In genomic region chr14:76221617-76222319, GRCm38 (mm10) we compare ENCODE assay signal across 8 mouse cellular contexts.
DNase-seq lines count a peak whose midpoint lies in the region; ATAC-seq and TF ChIP-seq lines count a peak whose summit lies in the region.
"Had no signal": no experiment of that assay in that cellular context is flagged by ENCODE, and none has a peak within 500 bp of the region (broad histone marks: within the 10 kb centered on the region; RNA-seq: fewer than 3 reads in every experiment).

No protein-coding gene starts in this region.

- H3K27me3 ChIP-seq in lung, postnatal 0 days (replicated peaks; ENCODE audit: insufficient read depth, low read length) = no peaks in the 10 kb centered on the region
- peaks cover 23% of the 10 kb centered on the region for H3K27me3 ChIP-seq in forebrain, embryonic 12.5 days
- no peaks in the 10 kb centered on the region for H3K27me3 ChIP-seq in hindbrain, embryonic 15.5 days
- no peaks in the 10 kb centered on the region for H3K27me3 ChIP-seq in neural tube, embryonic 13.5 days
- H3K27me3 ChIP-seq in intestine, postnatal 0 days (replicated peaks; ENCODE audit: control insufficient read depth, insufficient read depth, low read length) = no peaks in the 10 kb centered on the region
- H3K27me3 ChIP-seq: limb, embryonic 15.5 days had no signal

- no peak overlapping the region for H3K4me3 ChIP-seq in lung, postnatal 0 days (ENCODE audit: low read depth, low read length)
- H3K4me3 ChIP-seq in forebrain, embryonic 12.5 days (replicated peaks) = no peak overlapping the region
- H3K4me3 ChIP-seq in hindbrain, embryonic 15.5 days = no peak overlapping the region
- H3K4me3 ChIP-seq in neural tube, embryonic 13.5 days = no peak overlapping the region
- H3K4me3 ChIP-seq in intestine, postnatal 0 days (ENCODE audit: low read depth, low read length) = no peak overlapping the region
- H3K4me3 ChIP-seq: limb, embryonic 15.5 days had no signal

- no peak for ATAC-seq in lung, postnatal 0 days
- peak; percentile 84 for ATAC-seq in forebrain, embryonic 12.5 days (ENCODE audit: low FRiP score)
- ATAC-seq in hindbrain, embryonic 15.5 days (ENCODE audit: low FRiP score, low read depth) = 0 out of 2 replicates have a peak, but pooled peaks have one; percentile 32
- ATAC-seq in neural tube, embryonic 13.5 days (ENCODE audit: low read depth) = no peak
- no peak for ATAC-seq in intestine, postnatal 0 days

- TF ChIP-seq CTCF in lung, postnatal 0 days (IDR thresholded peaks at IDR 0.05) = no peak
- TF ChIP-seq CTCF in intestine, postnatal 0 days (IDR thresholded peaks at IDR 0.05; ENCODE audit: low read depth) = no peak

- TF ChIP-seq EP300 in lung, postnatal 0 days (IDR thresholded peaks at IDR 0.05) = peak; percentile 70

- H3K4me1 ChIP-seq in lung, postnatal 0 days (ENCODE audit: insufficient read depth, low read depth, low read length) = peaks cover 9% of the 10 kb centered on the region; the same call in 1 of the 2 replicates
- H3K4me1 ChIP-seq in forebrain, embryonic 12.5 days = peaks cover 25% of the 10 kb centered on the region
- peaks cover 9% of the 10 kb centered on the region; the same call in 1 of the 2 replicates for H3K4me1 ChIP-seq in hindbrain, embryonic 15.5 days (replicated peaks)
- H3K4me1 ChIP-seq in neural tube, embryonic 13.5 days (replicated peaks) = peaks cover 20% of the 10 kb centered on the region
- H3K4me1 ChIP-seq in intestine, postnatal 0 days (replicated peaks; ENCODE audit: control insufficient read depth, insufficient read depth, low read length) = peaks cover 6% of the 10 kb centered on the region
- H3K4me1 ChIP-seq: limb, embryonic 15.5 days had no signal

- no peak overlapping the region for H3K27ac ChIP-seq in lung, postnatal 0 days (ENCODE audit: low read length)
- H3K27ac ChIP-seq in forebrain, embryonic 12.5 days = peak overlapping the region; percentile 67
- no peak overlapping the region for H3K27ac ChIP-seq in hindbrain, embryonic 15.5 days (replicated peaks)
- H3K27ac ChIP-seq in neural tube, embryonic 13.5 days (replicated peaks) = peak overlapping the region; percentile 38; the same call in 1 of the 2 replicates
- no peak overlapping the region for H3K27ac ChIP-seq in intestine, postnatal 0 days (ENCODE audit: low read depth, low read length)
- H3K27ac ChIP-seq: limb, embryonic 15.5 days had no signal

- H3K9ac ChIP-seq in lung, postnatal 0 days (replicated peaks; ENCODE audit: low read depth) = no peak overlapping the region
- no peak overlapping the region for H3K9ac ChIP-seq in forebrain, embryonic 12.5 days
- no peak overlapping the region for H3K9ac ChIP-seq in hindbrain, embryonic 15.5 days
- H3K9ac ChIP-seq in neural tube, embryonic 13.5 days = no peak overlapping the region
- H3K9ac ChIP-seq in intestine, postnatal 0 days (ENCODE audit: low read depth, low read length) = no peak overlapping the region; the same call in 1 of the 2 replicates
- H3K9ac ChIP-seq: limb, embryonic 15.5 days had no signal

- H3K4me2 ChIP-seq in lung, postnatal 0 days (replicated peaks; ENCODE audit: low read depth, low read length) = no peak overlapping the region
- H3K4me2 ChIP-seq in forebrain, embryonic 12.5 days = peak overlapping the region; percentile 25; the same call in 1 of the 2 replicates
- no peak overlapping the region for H3K4me2 ChIP-seq in hindbrain, embryonic 15.5 days
- no peak overlapping the region for H3K4me2 ChIP-seq in neural tube, embryonic 13.5 days
- no peak overlapping the region for H3K4me2 ChIP-seq in intestine, postnatal 0 days (replicated peaks; ENCODE audit: low read depth)
- H3K4me2 ChIP-seq: limb, embryonic 15.5 days had no signal

- H3K36me3 ChIP-seq in lung, postnatal 0 days (ENCODE audit: insufficient read depth, low read length) = no peaks in the 10 kb centered on the region
- no peaks in the 10 kb centered on the region for H3K36me3 ChIP-seq in forebrain, embryonic 12.5 days (replicated peaks)
- no peaks in the 10 kb centered on the region for H3K36me3 ChIP-seq in hindbrain, embryonic 15.5 days
- H3K36me3 ChIP-seq in neural tube, embryonic 13.5 days = no peaks in the 10 kb centered on the region
- no peaks in the 10 kb centered on the region for H3K36me3 ChIP-seq in intestine, postnatal 0 days (ENCODE audit: control insufficient read depth, insufficient read depth)
- H3K36me3 ChIP-seq: limb, embryonic 15.5 days had no signal

- DNase-seq in lung, postnatal 0 days (ENCODE audit: low spot score) = no peak
- no peak for DNase-seq in lung, adult 18-20 months
- DNase-seq in cerebellum, adult 9-10 months = no peak

- H3K9me3 ChIP-seq in lung, postnatal 0 days (ENCODE audit: low read length) = no peaks in the 10 kb centered on the region
- peaks cover 10% of the 10 kb centered on the region; the same call in 1 of the 2 replicates for H3K9me3 ChIP-seq in forebrain, embryonic 12.5 days
- no peaks in the 10 kb centered on the region for H3K9me3 ChIP-seq in hindbrain, embryonic 15.5 days
- 0 out of 2 replicates have a peak, but pooled peaks cover 8% of the 10 kb centered on the region for H3K9me3 ChIP-seq in neural tube, embryonic 13.5 days
- no peaks in the 10 kb centered on the region for H3K9me3 ChIP-seq in intestine, postnatal 0 days (ENCODE audit: control insufficient read depth)
- H3K9me3 ChIP-seq: limb, embryonic 15.5 days had no signal

- WGBS in lung, postnatal 0 days = 50% methylated on average over 10 of the region's 10 CpGs
- 9% methylated on average over 10 of the region's 10 CpGs for WGBS in forebrain, embryonic 12.5 days
- WGBS in hindbrain, embryonic 15.5 days = 25% methylated on average over 10 of the region's 10 CpGs
- WGBS in neural tube, embryonic 13.5 days = 34% methylated on average over 10 of the region's 10 CpGs
- 57% methylated on average over 10 of the region's 10 CpGs for WGBS in intestine, postnatal 0 days

Comparison
In these comparisons a context has a peak if more than half of its experiments do, and no peak if none do; other contexts are left out.
1. ATAC-seq: peak in forebrain, embryonic 12.5 days (single experiment) and hindbrain, embryonic 15.5 days (single experiment); none in lung, postnatal 0 days (single experiment), neural tube, embryonic 13.5 days (single experiment) and intestine, postnatal 0 days (single experiment).
2. H3K27ac ChIP-seq: peak in forebrain, embryonic 12.5 days (single experiment) and neural tube, embryonic 13.5 days (single experiment); none in lung, postnatal 0 days (single experiment), hindbrain, embryonic 15.5 days (single experiment) and intestine, postnatal 0 days (single experiment).